Mouse (Mus musculus) small intestine, adult 2 months (tissue): ENCODE data around the gene AU022252.

Source experiments
- CTCF ChIP-seq: fragments of 200-500 bp; IDR thresholded peaks from 2 replicates; pipeline ENCODE4 v1.5.1; 2012; ENCODE audit warnings: low read depth, mild to moderate bottlenecking, control low read depth, inconsistent platforms, low read length, moderate library complexity, mixed read lengths; ENCODE audit not compliant: insufficient replicate concordance, insufficient read length; ENCODE audit errors: extremely low read depth
- POLR2A ChIP-seq: fragments of 200-500 bp; IDR thresholded peaks from 2 replicates; pipeline ENCODE4 v1.6.1; 2012; ENCODE audit warnings: low read depth, mild to moderate bottlenecking, control low read depth, inconsistent platforms, low read length, moderate library complexity

- TF ChIP-seq POLR2A (no peak), CTCF (no peak)
Measured at GRCm38 (mm10) chr4:119172919-119173650, 59.4 kb downstream of the AU022252 start.
